Mouse (Mus musculus) heart, postnatal 14 days (tissue): ENCODE data around the gene Acoxl. TPM values are rescaled to one million over a fixed set of nuclear protein-coding genes. Genes with fewer than 3 reads are reported as not detected.
"Not testable (repeated sequence)": the region's sequence is repeated elsewhere in the genome, so short reads cannot be mapped to it uniquely, and the experiment has no call there.

Experiments used
- DNase-seq, 2 experiments: peaks; one replicate each; pipeline ENCODE4 v3.0.0; 2021 to 2022
- intact Hi-C: fragments of 180-260 bp; cut with DNase I; formaldehyde crosslinking; loops from one replicate; pipeline ENCODE4 v1.15.1; 2025
- total RNA-seq, 2 experiments: library from RNA; stranded (reverse); gene quantifications; 2 replicates each; pipeline ENCODE4 v1.2.3; 2021

Gene Acoxl
- total RNA-seq, 2 experiments from 2014 or later, result not detected

- intact Hi-C loops, result not testable (repeated sequence)
These were observed 259.4 kb downstream of the Acoxl start for GRCm38 (mm10) chr2:128098118-128098517.

GRCm38 (mm10) chr2:128102086-128102485, 263.4 kb downstream of the Acoxl start:
- intact Hi-C loops, result no loop called here
- DNase-seq, result no peak

More at GRCm38 (mm10) chr2:128098118-128098517, 259.4 kb downstream of the Acoxl start:
- DNase-seq, result not testable (repeated sequence)

- DNase-seq, result peak in 1 of 2 experiments; percentile 21
- intact Hi-C loops, result no loop called here
These were observed 266.1 kb downstream of the Acoxl start for GRCm38 (mm10) chr2:128104815-128105214.

- no peak for DNase-seq
- intact Hi-C loops, result no loop called here
These were observed 267.0 kb downstream of the Acoxl start for GRCm38 (mm10) chr2:128105651-128106050.

GRCm38 (mm10) chr2:128111537-128111936, 272.9 kb downstream of the Acoxl start:
- no peak for DNase-seq
- intact Hi-C loops, result no loop called here

GRCm38 (mm10) chr2:128114621-128115020, 275.9 kb downstream of the Acoxl start:
- intact Hi-C loops, result no loop called here

GRCm38 (mm10) chr2:128115579-128115978, 276.9 kb downstream of the Acoxl start:
- intact Hi-C loops, result no loop called here
- DNase-seq, result no peak

More at GRCm38 (mm10) chr2:128114621-128115020, 275.9 kb downstream of the Acoxl start:
- no peak for DNase-seq

GRCm38 (mm10) chr2:128117605-128118004, 278.9 kb downstream of the Acoxl start:
- no peak for DNase-seq
- intact Hi-C loops, result no loop called here

- intact Hi-C loops, result no loop called here
- DNase-seq, result no peak
These were observed 280.3 kb downstream of the Acoxl start for GRCm38 (mm10) chr2:128118971-128119370.

GRCm38 (mm10) chr2:128122491-128122890, 283.8 kb downstream of the Acoxl start:
- DNase-seq, result peak; percentile 67 to 77

GRCm38 (mm10) chr2:128122891-128123771, 284.5 kb downstream of the Acoxl start:
- DNase-seq, result peak; percentile 35 to 47
- intact Hi-C loops, result loop anchor here (1.0 to 5.0 kb wide), 4 partner anchors 46 to 273 kb away; no protein-coding TSS in a partner anchor

More at GRCm38 (mm10) chr2:128122491-128122890, 283.8 kb downstream of the Acoxl start:
- intact Hi-C loops, result loop anchor here (2.0 to 5.0 kb wide), 3 partner anchors 45 to 234 kb away; no protein-coding TSS in a partner anchor

GRCm38 (mm10) chr2:128123921-128124683, 285.4 kb downstream of the Acoxl start:
- no peak for DNase-seq
- intact Hi-C loops, result loop anchor here (1.0 to 5.0 kb wide), 5 partner anchors 47 to 449 kb away; no protein-coding TSS in a partner anchor

GRCm38 (mm10) chr2:128124693-128125092, 286.0 kb downstream of the Acoxl start:
- intact Hi-C loops, result loop anchor here (2.0 to 5.0 kb wide), 5 partner anchors 47 to 448 kb away; no protein-coding TSS in a partner anchor
- no peak for DNase-seq

- DNase-seq, result peak; percentile 97 to 98
- intact Hi-C loops, result loop anchor here (2.0 to 5.0 kb wide), 3 partner anchors 51 to 447 kb away; no protein-coding TSS in a partner anchor
These were observed 287.2 kb downstream of the Acoxl start, which contains the start of gene Bcl2l11 for GRCm38 (mm10) chr2:128125635-128126470. TSS of gene Bcl2l11 (plus strand) at chr2:128126038.

GRCm38 (mm10) chr2:128126591-128127051, 287.9 kb downstream of the Acoxl start:
- intact Hi-C loops, result loop anchor here (5.0 kb wide), 2 partner anchors 51 to 121 kb away; no protein-coding TSS in a partner anchor
- peak; percentile 46 for DNase-seq

- intact Hi-C loops, result loop anchor here (5.0 kb wide), 2 partner anchors 50 to 120 kb away; no protein-coding TSS in a partner anchor
These were observed 288.5 kb downstream of the Acoxl start for GRCm38 (mm10) chr2:128127121-128127671.

GRCm38 (mm10) chr2:128127691-128128292, 289.1 kb downstream of the Acoxl start:
- DNase-seq, result peak; percentile 82
- intact Hi-C loops, result loop anchor here (5.0 kb wide), 2 partner anchors 50 to 120 kb away; no protein-coding TSS in a partner anchor

More at GRCm38 (mm10) chr2:128127121-128127671, 288.5 kb downstream of the Acoxl start:
- DNase-seq, result peak; percentile 96 to 97

- no peak for DNase-seq
- intact Hi-C loops, result loop anchor here (5.0 kb wide), 2 partner anchors 49 to 119 kb away; no protein-coding TSS in a partner anchor
These were observed 289.9 kb downstream of the Acoxl start for GRCm38 (mm10) chr2:128128532-128128931.
